Mouse (Mus musculus) erythroid progenitor cell, adult 5-6 weeks (primary cell): ENCODE data around the gene Rnf145. TPM values are rescaled to one million over a fixed set of nuclear protein-coding genes. Genes with fewer than 3 reads are reported as not detected.

ENCODE experiments used
- ATAC-seq: replicated peaks from 2 replicates; pipeline ENCODE4 v1.8.0; 2016; ENCODE audit warnings: moderate number of reproducible peaks, mild to moderate bottlenecking, moderate TSS enrichment, inconsistent platforms; ENCODE audit not compliant: poor library complexity, low FRiP score, severe bottlenecking
- total RNA-seq, 2 experiments: library from RNA; stranded (forward) in 1 of 2; stranded (reverse) in 1 of 2; fragments of 150-400 nt in 1 of 2; fragments of 186-747, 209-891 nt in 1 of 2; gene quantifications; 2 replicates each; pipeline versions ENCODE4 v1.2.3 to v1.2.4; 2015 to 2017; ENCODE audit warnings: low replicate concordance in 2 of 2

Gene Rnf145
- total RNA-seq, 2 experiments from 2014 or later: 92.2 to 189 TPM

DNA sequence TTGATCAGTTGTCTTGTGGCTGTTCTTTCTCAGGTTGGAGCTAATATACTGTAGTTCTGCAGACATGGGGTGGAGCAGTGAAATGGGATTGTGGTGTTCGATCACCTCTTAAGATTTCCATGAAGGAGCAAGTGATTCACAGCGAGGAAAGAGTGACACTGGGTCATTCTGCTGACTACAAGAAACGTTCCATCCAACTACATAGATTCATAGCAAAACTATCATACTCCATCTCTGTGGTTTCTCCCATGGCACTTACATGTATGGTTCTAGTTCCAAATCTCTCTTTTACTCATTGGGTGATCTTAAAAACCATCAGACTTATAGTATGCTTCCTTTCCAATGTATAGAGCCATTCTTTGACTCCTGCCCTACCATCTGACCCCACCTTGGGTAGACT is 14.0 kb upstream of the Rnf145 start:
- no peak for ATAC-seq

DNA sequence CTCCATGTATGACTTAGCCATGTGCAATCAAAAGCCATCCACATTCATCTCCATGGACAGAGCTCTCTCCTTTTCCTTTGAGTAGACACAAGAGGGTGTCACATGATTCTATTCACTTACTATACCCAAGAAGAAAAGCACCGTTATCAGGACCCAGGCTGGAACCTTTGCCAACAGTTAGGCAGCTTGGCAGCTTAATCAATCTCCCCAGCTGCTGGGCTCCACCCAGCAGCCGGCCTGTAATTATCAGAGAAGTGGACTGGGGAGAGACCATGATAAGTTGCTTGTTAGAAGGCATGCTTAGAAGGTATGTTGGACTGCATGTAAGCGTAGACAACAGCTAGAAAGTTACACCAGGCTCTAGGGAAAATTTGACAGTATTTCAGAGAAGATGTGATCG is 9.9 kb upstream of the Rnf145 start:
- ATAC-seq: peak; percentile 79

DNA sequence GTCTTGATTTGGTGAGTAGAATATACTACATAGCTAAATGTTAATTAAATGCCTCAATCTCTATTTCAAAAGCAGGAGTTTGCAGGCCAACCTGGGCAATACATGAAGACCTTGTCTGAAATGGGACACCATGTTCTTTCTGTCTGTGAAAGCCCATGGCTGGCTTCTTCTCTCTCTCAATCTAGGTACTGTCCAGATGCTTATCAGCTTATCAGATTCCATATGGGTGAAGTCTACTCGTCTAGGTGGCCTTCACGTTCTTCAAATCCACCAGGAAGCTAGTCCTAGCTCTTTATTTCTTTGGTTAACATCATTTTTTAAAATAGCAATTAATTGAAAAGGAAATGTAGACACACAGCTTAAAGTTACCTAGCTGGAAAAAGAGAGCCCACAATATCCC is 8.9 kb upstream of the Rnf145 start:
- ATAC-seq: no peak

- ATAC-seq: no peak
Measured at GRCm38 (mm10) chr11:44510371-44510770, 8.4 kb upstream of the Rnf145 start.

DNA sequence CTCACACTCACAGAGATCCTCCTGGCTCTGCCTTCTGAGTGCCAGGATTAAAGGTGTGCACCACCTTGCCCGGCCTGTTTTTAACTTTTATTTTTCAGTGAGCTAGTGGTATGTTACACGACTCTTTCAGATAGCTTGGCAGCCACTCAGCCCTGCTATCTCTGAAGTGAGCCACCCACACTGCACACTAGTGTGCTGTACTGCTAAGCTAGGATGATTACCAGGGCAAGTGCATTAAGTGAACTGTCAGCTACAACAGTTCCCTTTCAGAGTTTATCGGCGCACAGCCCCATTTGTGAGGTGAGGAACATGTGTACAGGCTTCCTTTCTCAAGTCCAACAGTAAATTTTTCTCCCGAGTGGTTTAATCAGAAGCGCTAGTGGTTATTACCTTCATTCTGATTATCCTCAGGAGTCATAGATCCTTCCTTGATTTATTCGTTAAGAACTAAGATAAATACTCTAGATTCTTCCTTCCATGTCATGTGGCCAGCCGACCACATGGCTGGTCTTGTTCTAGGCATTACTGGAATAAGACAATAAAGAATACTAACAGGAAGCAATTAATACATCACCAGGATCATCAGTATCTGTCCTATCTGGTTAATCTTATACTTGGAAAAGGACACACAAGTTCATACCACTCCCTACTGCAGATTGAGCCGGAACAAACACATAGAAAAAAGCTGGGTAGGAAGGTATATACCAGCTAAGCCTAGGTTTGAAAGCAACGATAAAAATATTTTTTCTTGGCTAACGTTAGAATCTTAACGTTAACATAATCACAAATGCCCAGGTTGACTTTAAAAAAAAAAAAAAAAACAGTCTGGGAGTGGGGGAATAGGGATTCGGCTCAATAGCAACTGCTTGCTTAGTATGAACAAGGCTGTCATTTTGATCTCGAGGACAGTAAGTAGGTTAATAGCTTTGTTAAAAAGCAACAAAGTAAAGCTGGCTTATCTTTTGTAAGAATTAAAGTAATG is 6.4 kb upstream of the Rnf145 start:
- peak; percentile 73 for ATAC-seq

- ATAC-seq: peak; percentile 43
Measured at GRCm38 (mm10) chr11:44513026-44513422, 5.7 kb upstream of the Rnf145 start.

- no peak for ATAC-seq
Measured at GRCm38 (mm10) chr11:44514666-44515065, 4.1 kb upstream of the Rnf145 start.

- no peak for ATAC-seq
Measured at GRCm38 (mm10) chr11:44516362-44516761, 2.4 kb upstream of the Rnf145 start.

- no peak for ATAC-seq
Measured at GRCm38 (mm10) chr11:44517561-44518280, 1.0 kb upstream of the Rnf145 start.

DNA sequence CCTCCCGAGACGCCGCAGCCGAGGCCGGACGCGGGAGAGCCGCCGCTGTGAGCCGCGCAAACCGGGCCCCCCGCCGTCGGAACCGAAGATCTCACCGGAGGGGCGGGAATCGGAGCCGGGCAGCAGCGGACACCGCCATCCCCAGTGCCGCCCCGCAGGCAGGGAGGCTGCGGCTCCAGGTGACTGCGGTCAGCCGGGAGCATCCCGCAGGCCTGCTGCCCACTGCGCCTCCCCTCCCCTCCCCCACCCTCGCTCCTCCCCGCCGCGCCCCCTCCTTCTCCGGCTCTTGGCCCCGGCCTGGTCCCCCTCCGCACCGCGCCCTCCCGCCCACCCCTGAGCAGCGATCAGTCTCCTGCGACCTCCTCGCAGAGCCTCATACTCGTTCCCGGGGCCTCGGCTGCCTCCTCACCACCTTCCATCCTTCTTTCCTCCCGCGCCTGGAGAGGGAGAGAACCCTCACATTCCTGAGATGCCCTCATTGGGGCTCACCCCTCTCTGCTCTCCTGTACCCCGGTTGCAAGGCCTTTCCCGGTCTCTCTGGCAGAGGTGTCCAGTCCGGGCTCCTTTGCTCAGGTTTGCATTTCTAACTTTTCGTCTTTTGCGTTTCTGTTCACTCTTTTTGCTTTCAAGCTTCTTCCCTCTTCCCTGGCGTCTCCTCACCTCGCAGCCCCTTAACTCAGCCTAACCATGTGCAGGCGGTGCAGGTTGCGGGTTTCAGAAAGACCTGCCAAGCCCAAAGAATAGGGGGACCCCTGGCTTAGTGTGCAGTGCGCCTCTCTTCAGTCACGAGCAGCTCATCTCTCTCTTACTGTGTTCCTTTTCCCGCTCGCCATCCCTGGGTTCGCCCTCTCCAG is 559 bp downstream of the Rnf145 start:
- peak; percentile 16 for ATAC-seq

GRCm38 (mm10) chr11:44519950-44520761 is 1.4 kb downstream of the Rnf145 start:
- ATAC-seq: peak; percentile 69

- no peak for ATAC-seq
Measured at GRCm38 (mm10) chr11:44522594-44522993, 3.8 kb downstream of the Rnf145 start.

GRCm38 (mm10) chr11:44525765-44526164 is 7.0 kb downstream of the Rnf145 start:
- no peak for ATAC-seq

DNA sequence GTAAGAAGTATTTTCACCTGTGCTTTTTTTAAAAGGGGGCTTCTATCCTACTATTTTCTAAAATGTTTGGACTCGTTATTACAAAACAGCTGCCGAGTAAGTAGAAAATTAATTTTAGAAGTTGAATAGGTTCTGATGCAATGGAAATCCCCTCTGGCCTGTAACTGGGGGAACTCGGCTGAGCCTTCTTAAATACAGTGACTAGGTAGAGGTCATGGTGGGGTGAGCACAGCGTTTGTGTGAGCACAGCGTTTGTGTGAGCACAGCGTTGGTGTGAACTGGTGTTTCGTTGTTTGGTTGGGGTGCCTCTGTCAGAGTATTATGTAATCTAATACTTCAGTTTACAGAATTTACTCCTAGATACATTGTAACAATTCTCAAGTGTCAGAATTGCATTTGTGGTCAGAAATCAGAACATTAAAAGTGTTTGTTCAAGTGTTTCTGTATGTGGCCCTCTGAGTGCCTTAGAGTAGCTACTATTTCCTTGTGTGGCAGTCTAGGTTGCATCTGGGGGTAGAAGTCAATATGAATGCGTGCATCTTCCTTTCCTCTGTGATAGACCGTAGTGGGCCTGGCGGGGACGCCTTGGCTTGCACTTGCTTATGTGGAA is 8.0 kb downstream of the Rnf145 start:
- ATAC-seq: no peak

DNA sequence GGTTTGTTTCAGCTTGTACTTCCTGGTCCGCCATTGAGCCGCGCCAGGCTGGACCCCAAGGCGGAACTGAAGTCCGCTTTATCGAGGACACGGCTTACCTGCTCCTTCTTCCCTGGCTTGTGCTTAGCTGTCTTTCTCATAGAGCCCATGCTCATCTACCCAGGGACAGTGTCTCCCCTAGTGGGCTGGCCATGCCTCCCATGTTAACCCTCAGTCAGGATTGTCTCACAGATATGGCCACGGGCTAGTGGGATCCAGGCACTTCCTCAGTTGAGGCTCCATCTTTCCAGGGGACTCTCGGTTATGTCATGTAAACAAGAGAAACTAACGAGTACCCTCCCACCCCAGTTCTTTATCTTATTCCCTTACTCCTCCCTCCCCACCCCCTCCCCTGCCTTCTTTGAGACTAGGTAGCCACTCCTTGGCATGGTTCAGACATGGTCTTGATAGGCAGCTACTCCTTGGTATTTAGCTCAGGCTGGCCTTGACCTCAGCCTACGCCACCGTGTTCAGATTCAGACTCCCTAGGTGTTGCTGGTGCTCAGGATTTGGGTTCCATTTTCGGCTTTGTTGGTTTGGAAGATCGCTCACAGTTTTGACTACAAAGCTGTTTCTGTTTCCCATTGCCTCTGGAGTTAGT is 9.9 kb downstream of the Rnf145 start:
- peak; percentile 61 for ATAC-seq

GRCm38 (mm10) chr11:44529200-44529599 is 10.4 kb downstream of the Rnf145 start:
- ATAC-seq: peak; percentile 97

- ATAC-seq: no peak
Measured at GRCm38 (mm10) chr11:44529716-44530115, 11.0 kb downstream of the Rnf145 start.

DNA sequence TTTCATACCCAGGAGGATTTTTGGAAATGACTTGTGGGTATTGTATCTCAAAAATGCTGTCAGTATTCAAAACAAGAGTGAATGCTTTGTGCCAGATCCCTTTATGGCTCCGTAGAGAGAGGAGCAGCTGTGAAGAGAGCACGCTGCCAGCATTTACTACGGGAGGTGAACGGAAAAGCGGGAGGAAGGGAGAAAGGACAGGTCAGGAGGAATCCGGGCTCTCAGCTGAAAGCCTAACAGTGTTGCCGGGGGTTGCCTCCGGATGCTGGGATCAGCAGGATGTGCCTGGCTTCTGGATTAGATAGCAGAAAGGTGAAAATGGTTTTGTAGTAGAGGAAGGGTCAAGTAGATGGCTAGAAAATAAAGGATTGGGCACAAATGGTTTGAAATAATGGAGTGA is 11.6 kb downstream of the Rnf145 start:
- ATAC-seq: no peak
